Mouse (Mus musculus): Measurements from ENCODE around the gene Jpt1. TPM values are rescaled to one million over a fixed set of nuclear protein-coding genes. Genes with fewer than 3 reads are reported as not detected.
"Not testable (repeated sequence)": the region's sequence is repeated elsewhere in the genome, so short reads cannot be mapped to it uniquely, and the experiment has no call there.

Gene Jpt1
- total RNA-seq, 2 experiments from 2014 or later, result 338 to 393 TPM

DNA sequence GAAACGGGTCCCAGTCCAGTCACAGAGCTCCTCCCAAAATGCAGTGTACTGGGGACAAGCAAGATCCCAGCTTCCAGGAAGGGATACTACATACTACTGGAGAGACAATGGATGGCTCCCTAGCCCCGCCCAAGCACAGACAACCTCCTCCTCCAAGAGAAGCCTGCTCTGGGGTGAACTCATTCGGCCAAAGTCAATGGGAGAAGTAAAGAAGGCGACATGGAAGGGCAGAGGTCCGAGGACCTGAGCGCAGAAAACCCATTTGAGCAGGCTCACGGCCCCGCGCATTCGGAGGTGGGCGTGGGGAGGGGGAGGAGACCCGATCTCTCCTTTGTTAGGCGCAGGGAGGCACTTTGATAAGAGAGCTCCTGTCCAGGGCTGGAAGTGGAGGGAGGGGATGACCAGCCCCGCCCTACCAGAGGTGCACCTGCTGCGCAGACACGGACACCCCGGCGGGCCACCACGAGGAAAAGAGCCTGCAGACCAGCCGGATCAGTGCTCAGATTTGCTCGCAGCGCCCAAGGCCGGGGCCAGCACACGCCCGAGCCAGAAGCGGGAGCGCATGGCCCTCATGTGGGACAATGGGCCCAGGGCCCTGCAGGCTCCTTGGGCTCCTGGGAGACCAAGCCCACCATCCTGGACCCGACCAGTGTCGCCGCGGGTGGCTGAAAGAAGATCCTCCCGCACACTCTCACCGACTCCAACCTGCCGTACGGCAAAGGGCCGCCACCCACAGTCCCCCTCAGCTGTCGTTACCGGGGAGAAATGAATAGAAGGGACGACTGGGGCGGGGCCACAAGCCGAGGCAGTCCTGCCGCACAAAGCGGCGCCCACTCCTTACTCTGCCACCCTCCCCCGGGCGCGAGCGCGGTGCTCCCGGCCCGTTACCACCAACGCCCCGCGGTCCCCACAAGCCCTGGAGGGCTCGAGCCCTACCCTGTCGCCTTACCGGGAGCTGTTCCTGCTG, 633 bp downstream of the Jpt1 start:
- peak; percentile 57 to 62 for DNase-seq
- intact Hi-C loops (cut with DNase I), result loop anchor here (2.0 kb wide), 1 partner anchor 21 kb away; no protein-coding TSS in a partner anchor

DNA sequence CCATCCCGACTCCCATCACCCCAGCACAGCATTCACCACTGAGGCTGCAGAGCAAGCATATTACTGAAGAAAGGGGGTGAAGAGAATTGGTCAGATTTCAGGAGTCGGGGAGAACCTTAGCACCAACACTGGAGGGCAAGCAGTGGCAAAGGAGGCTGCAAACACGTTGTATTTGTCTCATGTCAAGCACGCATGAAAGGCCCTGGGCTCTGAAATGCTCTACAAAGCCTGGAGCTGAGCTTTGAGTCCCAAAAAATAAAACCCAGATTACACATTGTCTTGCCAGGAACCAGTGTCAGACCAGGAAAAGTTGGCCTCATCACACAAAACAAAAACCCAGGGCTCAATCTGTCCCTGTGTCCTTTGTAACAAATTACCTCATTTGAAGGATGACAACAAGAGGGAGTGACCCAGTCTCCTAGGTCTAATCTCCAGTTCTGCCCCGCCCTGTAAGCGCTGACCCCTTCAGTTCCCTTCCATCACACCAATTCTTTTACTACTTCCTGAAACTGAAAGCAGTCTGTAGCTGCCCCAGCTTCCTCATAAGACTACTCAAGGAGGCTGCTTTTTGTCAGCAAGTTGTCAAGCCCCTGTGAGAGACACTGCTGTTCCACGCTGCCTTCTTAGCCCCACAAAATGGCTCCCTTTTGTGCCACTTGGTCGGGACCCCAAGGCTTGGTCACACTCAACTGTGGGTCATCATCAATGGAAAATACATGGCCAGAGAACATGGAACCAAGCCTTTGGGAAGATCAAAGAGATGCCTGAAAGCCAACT, 1.6 kb downstream of the Jpt1 start:
- intact Hi-C loops (cut with DNase I), result no loop called here
- DNase-seq, result peak; percentile 56 to 62

DNA sequence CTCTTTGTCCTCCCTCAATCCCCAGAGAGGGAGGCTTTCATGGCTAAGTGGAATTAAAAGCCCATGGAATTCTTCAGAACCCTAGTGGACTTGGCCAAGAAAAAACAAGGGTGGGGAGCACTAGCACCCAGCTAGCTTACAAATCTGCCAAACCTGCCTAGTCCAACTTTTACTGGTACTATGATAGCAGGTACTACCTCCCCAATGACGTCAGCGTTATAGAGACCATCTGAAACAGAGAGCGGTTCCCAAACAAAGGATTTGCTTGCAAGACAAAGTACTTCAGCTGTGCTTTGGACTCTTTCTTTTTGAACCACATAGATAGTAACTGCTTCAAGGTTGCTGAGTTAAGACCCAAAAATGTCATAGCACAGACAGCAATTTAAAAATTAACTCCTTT, 2.2 kb downstream of the Jpt1 start:
- intact Hi-C loops (cut with DNase I), result no loop called here
- no peak for DNase-seq

DNA sequence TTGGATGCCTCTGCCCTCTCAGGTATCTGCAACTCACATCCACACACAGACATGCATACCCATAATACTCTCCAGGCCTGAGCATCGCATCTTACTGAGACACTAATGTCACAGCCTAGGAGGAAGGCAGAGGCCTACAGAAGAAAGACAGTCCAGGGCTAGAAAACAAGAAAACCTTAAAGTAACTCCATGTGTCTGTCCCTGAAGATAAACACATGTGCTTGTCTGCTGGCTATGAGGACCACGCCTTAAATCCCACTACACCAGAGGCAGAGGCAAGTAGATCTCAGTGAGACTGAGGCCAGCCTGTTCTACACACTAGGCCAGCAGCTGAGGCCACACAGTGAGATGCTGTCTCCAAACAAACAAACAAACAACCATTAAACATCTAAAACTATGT, 3.1 kb downstream of the Jpt1 start:
- no peak for DNase-seq
- intact Hi-C loops (cut with DNase I), result no loop called here

DNA sequence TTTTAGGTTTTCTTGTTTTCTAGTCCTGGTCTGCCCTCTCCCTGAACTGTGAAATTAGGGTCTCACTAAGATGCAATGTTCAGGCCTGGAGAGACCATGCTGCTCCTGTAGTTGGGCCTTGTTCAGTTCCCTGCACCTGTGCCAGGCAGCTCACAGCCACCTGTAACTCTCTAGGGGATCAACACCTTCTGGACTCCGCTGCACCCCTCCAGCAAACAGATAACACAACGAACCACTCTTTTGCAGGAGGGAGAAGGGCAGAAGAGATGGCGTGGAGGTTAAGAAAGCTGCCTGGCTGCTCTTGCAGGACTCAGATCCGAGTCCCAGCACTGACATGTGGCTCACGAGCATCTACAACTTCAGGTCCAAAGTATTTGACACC, 3.7 kb downstream of the Jpt1 start:
- intact Hi-C loops (cut with DNase I), result no loop called here
- DNase-seq, result no peak

DNA sequence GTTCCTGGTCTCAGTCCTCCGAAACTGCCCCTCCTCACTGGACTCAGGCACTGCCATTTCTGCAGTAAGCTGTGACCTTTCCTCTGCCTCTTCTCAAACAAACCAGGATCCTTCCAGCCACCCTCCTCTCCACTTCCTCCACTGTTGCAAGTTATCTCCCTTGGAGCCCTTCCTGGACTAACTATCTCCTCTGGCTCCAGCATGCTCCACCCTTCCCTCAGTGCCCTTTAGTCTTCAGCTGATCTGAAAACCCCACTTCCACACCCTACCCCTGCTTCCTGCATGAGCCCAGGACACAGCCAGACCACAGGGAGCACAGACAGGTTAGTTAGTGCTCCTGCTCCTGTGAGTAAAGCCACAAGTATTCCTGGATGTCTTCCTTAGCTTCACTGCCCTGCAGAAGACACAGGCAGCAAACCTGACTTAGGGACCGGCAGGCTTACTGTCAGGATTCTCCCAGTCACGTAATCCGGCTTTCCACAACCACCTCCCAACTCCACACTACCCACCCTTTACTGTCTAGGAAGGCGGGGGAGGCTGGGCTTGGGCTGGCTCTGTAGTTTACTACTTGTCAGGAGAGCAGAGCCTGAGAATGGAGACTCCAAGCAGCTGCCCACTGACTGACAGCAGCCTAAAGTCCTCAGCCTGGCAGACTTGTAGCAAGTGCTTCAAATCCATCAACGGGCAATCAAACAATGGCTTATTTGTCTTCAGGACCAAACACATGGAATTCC, 4.2 kb downstream of the Jpt1 start:
- DNase-seq, result peak; percentile 38 to 42
- intact Hi-C loops (cut with DNase I), result no loop called here

DNA sequence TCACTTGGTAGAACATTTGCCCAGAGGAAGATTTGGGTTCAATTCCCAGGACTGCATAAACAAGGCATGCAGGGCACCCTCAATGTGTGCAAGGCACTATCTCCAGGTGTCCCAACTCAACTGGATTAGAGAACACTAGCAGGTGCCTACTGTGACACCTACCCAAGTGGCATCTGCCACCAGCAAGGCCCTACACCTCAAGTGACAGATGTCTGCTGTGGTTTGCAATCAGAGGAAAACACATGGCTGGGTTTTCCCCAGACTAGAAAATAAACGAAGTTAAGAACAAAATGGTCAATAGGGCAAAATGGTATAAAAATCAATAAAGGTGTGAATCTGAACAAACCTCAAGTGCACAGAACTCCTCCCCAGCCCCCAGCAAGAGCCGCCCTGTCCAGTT, 6.1 kb downstream of the Jpt1 start:
- no peak for DNase-seq
- intact Hi-C loops (cut with DNase I), result no loop called here

DNA sequence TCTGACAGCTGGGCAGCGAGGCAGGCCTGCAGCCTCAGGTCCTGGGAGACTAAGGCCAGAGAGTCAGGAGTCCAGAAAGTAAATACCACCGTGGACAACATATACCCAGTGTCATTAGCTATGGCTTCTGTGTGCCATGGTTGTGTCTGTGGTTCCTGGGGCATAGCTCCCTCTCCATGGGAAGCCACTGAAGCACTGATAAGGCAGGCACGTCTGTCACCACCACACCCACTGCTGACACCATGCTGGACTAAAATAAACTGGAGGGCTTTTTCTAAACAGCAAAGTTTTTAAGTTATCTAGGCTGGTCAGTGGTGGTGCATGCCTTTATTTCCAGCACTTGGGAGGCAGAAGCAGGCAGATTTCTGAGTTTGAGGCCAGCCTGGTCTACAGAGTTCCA, 7.6 kb downstream of the Jpt1 start:
- intact Hi-C loops (cut with DNase I), result no loop called here
- DNase-seq, result no peak

DNA sequence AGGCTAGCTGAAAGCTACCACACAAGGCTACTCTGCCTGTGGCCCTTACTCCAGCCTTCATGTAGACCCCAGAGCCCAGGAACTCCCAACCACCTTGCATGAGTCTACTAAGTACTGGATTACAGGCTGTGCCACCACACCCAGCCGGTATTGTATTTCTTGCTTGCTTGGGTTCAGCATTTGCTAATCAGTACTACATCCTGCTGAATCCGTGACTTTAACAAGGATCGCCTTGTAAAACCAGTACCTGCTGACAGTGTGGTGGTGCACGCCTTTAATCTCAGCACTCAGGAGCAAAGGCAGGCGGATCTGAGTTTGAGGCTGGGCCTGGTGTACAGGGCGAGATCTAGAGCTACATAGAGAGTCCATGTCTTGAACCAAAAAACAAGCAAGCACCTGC, 11.6 kb downstream of the Jpt1 start:
- intact Hi-C loops (cut with DNase I), result no loop called here
- DNase-seq, result no peak

DNA sequence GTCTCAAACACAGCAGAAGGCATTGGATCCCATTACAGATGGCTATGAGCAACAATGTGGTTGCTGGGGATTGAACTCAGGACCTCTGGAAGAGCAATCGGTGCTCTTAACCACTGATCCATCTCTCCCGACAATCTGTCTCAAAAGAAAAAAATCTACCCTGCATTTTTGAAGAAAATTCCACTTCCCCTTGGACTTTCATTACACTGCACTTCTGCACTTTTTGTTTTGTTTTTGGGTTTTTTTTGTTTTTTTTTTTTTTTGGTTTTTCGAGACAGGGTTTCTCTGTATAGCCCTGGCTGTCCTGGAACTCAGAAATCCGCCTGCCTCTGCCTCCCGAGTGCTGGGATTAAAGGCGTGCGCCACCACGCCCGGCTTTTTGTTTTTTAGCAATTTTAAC, 17.6 kb downstream of the Jpt1 start:
- DNase-seq; intact Hi-C loops (cut with DNase I): not testable (repeated sequence)

DNA sequence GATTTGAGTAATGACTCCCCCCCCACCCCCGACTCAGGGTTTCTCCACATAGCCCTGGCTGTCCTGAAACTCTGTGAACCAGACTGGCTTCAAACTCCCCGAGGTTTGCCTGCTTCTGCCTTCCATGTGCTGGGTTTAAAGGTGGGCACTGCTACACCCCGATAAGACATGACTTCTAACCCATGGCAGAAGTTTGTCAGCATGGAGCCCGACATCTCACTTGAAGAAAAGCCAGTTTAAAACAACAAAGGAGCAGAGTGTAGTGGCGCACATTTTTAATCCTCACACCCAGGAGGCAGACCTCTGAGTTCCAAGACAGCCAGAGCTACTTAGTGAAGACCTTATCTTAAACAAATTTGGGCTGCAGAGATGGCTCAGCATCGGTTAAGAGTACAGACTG, 21.8 kb downstream of the Jpt1 start:
- DNase-seq, result no peak
- intact Hi-C loops (cut with DNase I), result loop anchor here (5.0 kb wide), 1 partner anchor 110 kb away; the partner anchor contains the start of genes Gga3 and Mrps7

DNA sequence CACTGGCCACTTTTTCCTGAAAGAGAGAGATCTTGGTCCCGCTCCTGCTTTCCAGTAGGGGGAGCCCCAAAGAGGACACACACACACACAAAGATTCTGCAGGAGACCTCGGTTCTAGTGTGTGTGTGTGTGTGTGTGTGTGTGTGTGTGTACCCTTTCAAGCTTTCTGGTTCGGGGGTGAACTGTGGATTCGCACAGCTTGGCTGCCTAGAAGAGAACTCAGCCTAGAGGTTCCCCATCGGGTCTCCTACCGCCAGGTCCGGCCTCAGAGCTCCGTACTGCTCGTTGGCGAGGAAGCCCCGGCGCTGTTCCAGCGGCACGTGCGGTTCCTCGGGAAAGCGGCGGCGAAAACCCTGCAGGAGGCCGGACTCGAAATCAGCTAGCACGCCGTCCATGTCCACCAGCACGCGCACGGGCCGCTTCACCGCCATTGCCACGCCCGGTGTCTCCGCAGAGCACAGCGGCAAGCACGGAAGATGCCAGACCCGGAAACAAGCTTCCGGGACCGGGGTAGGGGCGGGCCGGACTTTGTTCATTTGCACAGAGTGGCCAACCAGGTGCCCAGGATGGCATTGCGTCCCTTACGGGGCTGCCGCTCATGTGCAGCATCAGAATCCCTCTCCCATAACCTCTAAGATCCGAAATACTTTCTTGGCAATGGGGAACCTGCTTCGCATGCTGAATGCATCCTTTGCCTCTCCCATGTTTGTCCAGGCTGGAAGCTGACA, 22.7 kb downstream of the Jpt1 start, which contains the start of gene Nt5c:
Nt5c (minus strand) TSS at position 507 of the 728 bp plus-strand sequence.
- peak; percentile 82 to 83 for DNase-seq
- intact Hi-C loops (cut with DNase I), result loop anchor here (5.0 kb wide), 1 partner anchor 111 kb away; the partner anchor contains the start of genes Gga3 and Mrps7

DNA sequence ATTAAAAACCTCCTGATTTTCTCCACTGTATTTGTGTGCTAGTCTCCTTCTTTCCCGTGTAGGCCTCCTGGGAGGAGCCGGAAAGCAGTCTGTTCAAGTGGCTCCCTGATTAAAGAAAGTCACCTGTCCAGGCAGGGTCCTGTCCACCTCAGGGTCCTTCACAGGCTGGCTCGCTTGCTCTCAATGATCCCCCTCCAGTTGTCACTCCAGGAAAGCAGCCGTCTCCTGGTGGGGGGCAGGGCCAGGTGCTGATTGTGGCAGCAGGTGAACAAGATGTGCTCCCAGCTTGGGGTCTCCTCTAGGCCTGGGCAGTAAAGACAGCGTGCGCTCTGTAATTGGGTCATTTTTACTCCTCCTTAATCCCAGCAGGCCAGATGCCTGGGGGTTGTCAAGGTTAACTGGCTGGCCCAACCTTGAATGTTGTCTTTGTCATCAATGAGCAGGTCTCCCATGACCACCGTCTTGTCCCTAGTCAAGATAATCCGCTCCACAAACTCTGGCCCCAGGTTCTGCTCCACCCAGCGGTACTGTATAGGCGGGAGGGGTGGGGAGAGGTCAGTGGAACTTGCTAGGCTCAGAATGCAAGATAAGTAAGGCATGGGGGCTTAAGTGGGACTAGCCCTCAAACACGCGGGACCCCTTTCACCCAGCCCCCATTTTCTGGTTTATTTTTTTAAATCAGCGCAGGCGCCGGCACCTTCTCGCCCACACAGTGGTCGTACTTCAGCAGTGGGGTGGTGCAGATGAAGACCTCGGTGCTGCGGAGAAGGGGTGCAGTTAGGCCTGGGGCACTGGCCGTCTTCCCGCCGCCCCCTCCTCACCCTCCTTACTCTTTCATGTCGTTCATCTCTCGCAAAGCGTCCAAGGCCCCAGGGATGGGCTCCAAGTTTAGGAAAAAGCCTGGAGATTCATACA, 23.5 kb downstream of the Jpt1 start:
- intact Hi-C loops (cut with DNase I), result loop anchor here (5.0 kb wide), 1 partner anchor 112 kb away; the partner anchor contains the start of genes Gga3 and Mrps7
- no peak for DNase-seq

DNA sequence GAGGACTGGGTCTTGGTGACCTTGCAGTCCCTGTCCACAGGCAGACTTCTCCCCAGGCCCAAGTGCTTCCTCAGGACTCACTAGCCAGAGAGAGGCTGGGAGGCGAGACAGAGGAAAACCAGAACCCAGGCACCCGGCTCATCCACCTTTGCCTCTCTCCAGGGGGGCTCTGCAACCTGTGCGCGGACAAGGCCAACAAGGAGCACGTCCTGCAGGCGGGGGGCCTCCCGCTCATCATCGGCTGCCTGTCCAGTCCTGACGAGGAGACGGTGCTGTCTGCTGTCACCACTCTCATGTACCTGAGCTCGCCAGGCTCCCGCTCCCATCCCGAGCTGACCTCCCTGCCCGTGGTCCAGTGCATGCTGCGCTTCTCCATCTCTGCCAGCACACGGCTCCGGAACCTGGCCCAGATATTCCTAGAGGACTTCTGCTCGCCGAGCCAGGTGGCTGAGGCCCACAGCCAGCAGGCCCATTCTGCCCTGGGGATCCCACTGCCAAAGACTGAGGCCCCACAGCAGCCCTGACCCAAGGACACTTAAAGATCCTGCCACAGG, 25.6 kb downstream of the Jpt1 start:
- DNase-seq, result no peak
- intact Hi-C loops (cut with DNase I), result loop anchor here (10.0 kb wide), 1 partner anchor 346 kb away; no protein-coding TSS in a partner anchor

DNA sequence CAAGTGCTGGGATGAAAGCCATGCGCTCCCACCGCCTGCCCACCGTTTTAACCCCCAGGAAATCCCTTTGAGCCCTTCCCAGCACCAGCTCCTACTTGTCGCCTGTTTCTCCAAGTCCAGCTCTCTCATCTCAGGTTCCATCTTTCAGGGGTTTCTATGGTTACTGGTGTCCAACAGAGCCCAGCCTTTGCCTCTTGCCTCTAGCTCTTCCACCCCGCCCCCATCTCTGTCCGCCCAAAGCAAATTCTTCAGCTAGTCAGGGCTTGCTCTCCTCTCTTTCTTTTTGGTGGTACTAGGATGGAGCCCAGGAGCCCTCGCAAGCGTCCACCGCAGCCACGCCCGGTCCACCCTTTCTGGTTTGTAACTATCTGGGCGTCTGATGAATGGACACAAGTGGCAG, 29.0 kb downstream of the Jpt1 start:
- no peak for DNase-seq
- intact Hi-C loops (cut with DNase I), result loop anchor here (10.0 kb wide), 1 partner anchor 350 kb away; no protein-coding TSS in a partner anchor

DNA sequence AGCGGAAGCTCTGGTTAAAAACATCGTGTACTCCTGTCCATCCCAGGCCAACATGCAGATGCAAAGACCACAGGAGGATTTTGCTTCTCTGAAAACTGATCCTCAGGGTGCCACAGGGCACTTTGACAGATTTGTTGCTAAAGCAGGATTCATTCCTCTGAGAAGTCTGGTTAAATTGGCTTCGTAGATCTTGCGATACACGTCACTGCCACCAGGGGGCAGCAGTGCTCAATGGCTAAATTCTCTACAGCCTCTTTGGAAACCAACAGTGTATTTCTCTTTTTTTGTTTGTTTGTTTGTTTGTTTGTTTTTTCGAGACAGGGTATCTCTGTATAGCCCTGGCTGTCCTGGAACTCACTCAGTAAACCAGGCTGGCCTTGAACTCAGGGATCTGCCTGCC, 30.5 kb downstream of the Jpt1 start:
- intact Hi-C loops (cut with DNase I), result loop anchor here (1.0 to 10.0 kb wide), 3 partner anchors 55 to 351 kb away; no protein-coding TSS in a partner anchor
- DNase-seq, result peak; percentile 78 to 87

DNA sequence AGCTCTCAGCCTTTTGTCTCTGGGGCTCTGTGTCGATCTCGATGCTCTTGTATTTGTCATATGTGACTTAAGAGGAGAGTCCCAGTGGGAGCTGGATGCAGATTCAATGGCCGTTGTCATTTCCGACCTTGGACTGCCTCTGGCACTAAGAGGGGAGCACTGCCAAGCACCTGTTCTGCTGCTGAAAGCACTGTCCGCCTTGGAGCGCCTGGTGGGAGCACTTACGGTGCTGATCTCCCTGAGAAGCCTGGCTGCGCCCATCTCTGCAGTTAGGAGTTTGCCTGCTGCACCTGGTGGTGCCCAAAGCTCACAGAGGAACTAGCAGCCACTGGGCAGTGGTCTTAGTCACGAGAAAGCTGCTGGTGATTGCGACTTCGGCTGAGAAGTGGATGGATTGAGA, 30.9 kb downstream of the Jpt1 start:
- no peak for DNase-seq
- intact Hi-C loops (cut with DNase I), result loop anchor here (1.0 to 10.0 kb wide), 3 partner anchors 55 to 352 kb away; no protein-coding TSS in a partner anchor

DNA sequence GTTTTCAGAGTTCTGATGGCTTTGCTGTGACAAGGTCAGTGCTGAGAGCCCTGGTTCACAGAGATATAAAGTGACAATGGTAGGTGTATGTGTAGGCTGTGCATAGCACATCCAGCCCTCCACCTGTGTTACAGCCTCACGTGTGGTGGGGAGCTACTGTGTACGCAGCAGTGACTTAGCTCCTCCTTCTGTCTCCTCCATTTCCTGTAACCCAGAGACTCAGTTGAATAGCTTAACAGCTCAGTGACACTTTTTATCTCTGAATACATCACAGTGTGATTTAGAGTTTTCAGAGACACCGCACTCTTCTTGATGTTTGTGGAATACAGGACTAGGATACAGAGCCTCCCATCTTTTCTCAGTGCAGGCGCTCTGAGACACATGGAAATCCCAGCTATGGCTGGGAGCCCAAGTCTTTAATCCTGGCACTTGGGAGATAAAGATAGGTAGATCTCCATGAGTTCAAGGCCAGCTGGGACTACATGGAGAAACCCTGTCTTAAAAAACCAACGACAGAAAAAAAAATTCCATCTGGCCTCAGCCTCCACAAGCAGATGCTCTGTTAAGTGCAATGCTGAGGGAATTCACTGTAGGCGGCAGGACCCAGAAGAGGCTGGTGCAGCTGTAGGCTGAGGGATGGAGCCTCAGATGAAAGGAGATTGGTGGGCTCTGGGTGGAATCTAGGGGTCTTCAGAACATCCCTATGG, 32.5 kb downstream of the Jpt1 start:
- no peak for DNase-seq
- intact Hi-C loops (cut with DNase I), result loop anchor here (5.0 to 10.0 kb wide), 2 partner anchors 231 to 353 kb away; no protein-coding TSS in a partner anchor
